Mouse (Mus musculus): ENCODE measurements around the gene Gm11444. TPM values are rescaled to one million over a fixed set of nuclear protein-coding genes. Genes with fewer than 3 reads are reported as not detected.
A peak's percentile ranks its signal among the peaks of the same experiment; 100 is the strongest.

The Gm11444 gene
- polyA plus RNA-seq, 2 experiments: not detected

DNA sequence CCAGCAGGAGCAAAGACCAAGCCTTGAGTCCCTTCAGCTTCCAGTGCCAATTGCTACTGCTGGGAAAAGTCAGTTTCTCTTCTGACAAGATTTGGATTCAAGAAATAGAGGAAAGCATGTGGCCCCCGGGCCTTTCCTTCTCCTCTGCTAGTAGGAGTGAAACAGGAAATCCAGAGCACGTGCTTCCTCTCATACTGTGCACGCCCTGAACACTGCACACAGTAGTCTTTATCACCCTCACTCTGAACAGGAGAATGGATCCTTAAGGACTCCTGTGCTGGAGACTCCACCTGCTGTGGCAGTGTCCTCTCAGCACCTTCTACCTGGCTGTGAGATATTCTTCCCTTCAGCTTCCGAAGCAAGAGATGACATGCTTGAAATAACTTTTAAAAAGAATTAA lies 38.9 kb downstream of the Gm11444 start:
- Histone ChIP-seq H3K36me3 (replicated peaks; ENCODE audit: control insufficient read depth, insufficient read depth, low read depth) (no peaks in the 10 kb centered on the region), H3K4me1 (replicated peaks; ENCODE audit: control insufficient read depth in 2 of 2, insufficient read depth in 2 of 2, low read length in 1 of 2) (peaks cover 0 to 5% of the 10 kb centered on the region in 2 experiments; a peak in 2 of 4 replicates), H3K4me2 (ENCODE audit: low read depth) (no peak overlapping the region), H3K27me3 (ENCODE audit: control insufficient read depth, insufficient read depth, low read length) (no peaks in the 10 kb centered on the region), H3K27ac (no peak overlapping the region), H3K9ac (replicated peaks) (no peak overlapping the region), H3K9me3 (ENCODE audit: control insufficient read depth, low read length) (no peaks in the 10 kb centered on the region), H3K4me3 (ENCODE audit: insufficient read depth in 1 of 2, low read depth in 2 of 2, low read length in 2 of 2) (no peak overlapping the region)
- no peak for TF ChIP-seq EP300 (IDR thresholded peaks at IDR 0.05; ENCODE audit: low read depth)
- no peak for TF ChIP-seq CTCF (IDR thresholded peaks at IDR 0.05; ENCODE audit: low read depth)
- no peak for ATAC-seq (ENCODE audit: insufficient read depth)
- DNase-seq (ENCODE audit: low read depth in 3 of 3, low spot score in 3 of 3): no peak
- WGBS (ENCODE audit: insufficient replicate concordance): 27% methylated on average over 4 of the region's 4 CpGs

DNA sequence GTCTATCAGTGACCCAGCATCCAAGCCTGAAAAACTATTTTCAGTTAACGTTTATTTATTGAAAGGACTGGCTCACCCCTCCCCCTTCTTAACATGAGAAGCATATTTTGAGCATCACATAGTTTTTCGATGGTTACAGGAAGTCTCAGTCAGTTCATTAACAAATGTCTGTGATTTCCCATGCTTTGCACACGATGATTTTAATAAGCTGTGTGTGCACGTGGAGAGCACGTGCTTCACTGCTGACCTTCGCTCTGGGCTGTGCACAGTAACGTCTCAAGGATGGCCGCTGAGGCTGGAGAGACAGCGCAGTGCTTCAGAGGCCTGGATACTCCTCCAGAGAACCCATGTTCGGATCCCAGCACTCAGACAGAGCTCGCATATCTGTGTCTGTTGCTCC lies 42.8 kb downstream of the Gm11444 start:
- Histone ChIP-seq H3K4me3 (ENCODE audit: insufficient read depth in 1 of 2, low read depth in 2 of 2, low read length in 2 of 2) (no peak overlapping the region), H3K27ac (no peak overlapping the region), H3K36me3 (replicated peaks; ENCODE audit: control insufficient read depth, insufficient read depth, low read depth) (no peaks in the 10 kb centered on the region), H3K4me2 (ENCODE audit: low read depth) (no peak overlapping the region), H3K9me3 (ENCODE audit: control insufficient read depth, low read length) (no peaks in the 10 kb centered on the region), H3K27me3 (ENCODE audit: control insufficient read depth, insufficient read depth, low read length) (no peaks in the 10 kb centered on the region), H3K4me1 (replicated peaks; ENCODE audit: control insufficient read depth in 2 of 2, insufficient read depth in 2 of 2, low read length in 1 of 2) (peaks cover 29 to 37% of the 10 kb centered on the region in 2 experiments), H3K9ac (replicated peaks) (no peak overlapping the region)
- DNase-seq (ENCODE audit: low read depth in 3 of 3, low spot score in 3 of 3) (no peak), ATAC-seq (ENCODE audit: insufficient read depth) (no peak)
- 71% methylated on average over 11 of the region's 11 CpGs for WGBS (ENCODE audit: insufficient replicate concordance)
- TF ChIP-seq EP300 (IDR thresholded peaks at IDR 0.05; ENCODE audit: low read depth): no peak
- no peak for TF ChIP-seq CTCF (IDR thresholded peaks at IDR 0.05; ENCODE audit: low read depth)

- H3K4me1 ChIP-seq (replicated peaks; ENCODE audit: control insufficient read depth in 2 of 2, insufficient read depth in 2 of 2, low read length in 1 of 2): peaks cover 37 to 42% of the 10 kb centered on the region in 2 experiments
Measured at GRCm38 (mm10) chr11:85805779-85806178, 44.4 kb downstream of the Gm11444 start.

GRCm38 (mm10) chr11:85804048-85804447 lies 46.1 kb downstream of the Gm11444 start:
- H3K27me3 ChIP-seq (ENCODE audit: control insufficient read depth, insufficient read depth, low read length): no peaks in the 10 kb centered on the region
- DNase-seq (ENCODE audit: low read depth in 3 of 3, low spot score in 3 of 3): peak; percentile 85 to 89 (median 86)
- ATAC-seq (ENCODE audit: insufficient read depth): peak; percentile 92
- peak overlapping the region; percentile 79 for H3K9ac ChIP-seq (replicated peaks)
- peak overlapping the region; percentile 50 to 62 for H3K4me3 ChIP-seq (ENCODE audit: insufficient read depth in 1 of 2, low read depth in 2 of 2, low read length in 2 of 2)
- TF ChIP-seq EP300 (IDR thresholded peaks at IDR 0.05; ENCODE audit: low read depth) (peak; percentile 81), CTCF (IDR thresholded peaks at IDR 0.05; ENCODE audit: low read depth) (peak; percentile 34)
- H3K4me2 ChIP-seq (ENCODE audit: low read depth): peak overlapping the region; percentile 84
- H3K4me1 ChIP-seq (replicated peaks; ENCODE audit: control insufficient read depth in 2 of 2, insufficient read depth in 2 of 2, low read length in 1 of 2): peaks cover 53 to 59% of the 10 kb centered on the region in 2 experiments
- 0 out of 2 replicates have a peak, but pooled peaks cover 2% of the 10 kb centered on the region for H3K36me3 ChIP-seq (replicated peaks; ENCODE audit: control insufficient read depth, insufficient read depth, low read depth)
- 11% methylated on average over 5 of the region's 5 CpGs for WGBS (ENCODE audit: insufficient replicate concordance)
- no peaks in the 10 kb centered on the region for H3K9me3 ChIP-seq (ENCODE audit: control insufficient read depth, low read length)
- peak overlapping the region; percentile 99 for H3K27ac ChIP-seq

More at GRCm38 (mm10) chr11:85805779-85806178, 44.4 kb downstream of the Gm11444 start:
- ATAC-seq (ENCODE audit: insufficient read depth) (no peak), DNase-seq (ENCODE audit: low read depth in 3 of 3, low spot score in 3 of 3) (no peak)
- H3K4me3 ChIP-seq (ENCODE audit: insufficient read depth in 1 of 2, low read depth in 2 of 2, low read length in 2 of 2): no peak overlapping the region
- H3K9me3 ChIP-seq (ENCODE audit: control insufficient read depth, low read length): no peaks in the 10 kb centered on the region
- no peak overlapping the region; the same call in 1 of the 2 replicates for H3K27ac ChIP-seq
- 0 out of 2 replicates have a peak, but pooled peaks cover 2% of the 10 kb centered on the region for H3K36me3 ChIP-seq (replicated peaks; ENCODE audit: control insufficient read depth, insufficient read depth, low read depth)
- no peak overlapping the region for H3K9ac ChIP-seq (replicated peaks)
- H3K27me3 ChIP-seq (ENCODE audit: control insufficient read depth, insufficient read depth, low read length): no peaks in the 10 kb centered on the region
- TF ChIP-seq EP300 (IDR thresholded peaks at IDR 0.05; ENCODE audit: low read depth) (no peak), CTCF (IDR thresholded peaks at IDR 0.05; ENCODE audit: low read depth) (no peak)
- no peak overlapping the region for H3K4me2 ChIP-seq (ENCODE audit: low read depth)
- 76% methylated on average over 1 of the region's 1 CpGs for WGBS (ENCODE audit: insufficient replicate concordance)

- TF ChIP-seq EP300 (IDR thresholded peaks at IDR 0.05; ENCODE audit: low read depth) (no peak), CTCF (IDR thresholded peaks at IDR 0.05; ENCODE audit: low read depth) (no peak)
- Histone ChIP-seq H3K9ac (replicated peaks) (peak overlapping the region; percentile 38), H3K27ac (peak overlapping the region; percentile 77), H3K4me2 (ENCODE audit: low read depth) (peak overlapping the region; percentile 60), H3K4me3 (ENCODE audit: insufficient read depth in 1 of 2, low read depth in 2 of 2, low read length in 2 of 2) (peak overlapping the region in 1 of 2 experiments; percentile 24; a peak in 2 of 4 replicates), H3K4me1 (replicated peaks; ENCODE audit: control insufficient read depth in 2 of 2, insufficient read depth in 2 of 2, low read length in 1 of 2) (peaks cover 57 to 64% of the 10 kb centered on the region in 2 experiments), H3K36me3 (replicated peaks; ENCODE audit: control insufficient read depth, insufficient read depth, low read depth) (0 out of 2 replicates have a peak, but pooled peaks cover 2% of the 10 kb centered on the region), H3K9me3 (ENCODE audit: control insufficient read depth, low read length) (no peaks in the 10 kb centered on the region), H3K27me3 (ENCODE audit: control insufficient read depth, insufficient read depth, low read length) (no peaks in the 10 kb centered on the region)
- DNase-seq (ENCODE audit: low read depth in 3 of 3, low spot score in 3 of 3) (no peak), ATAC-seq (ENCODE audit: insufficient read depth) (no peak)
- 78% methylated on average over 11 of the region's 11 CpGs for WGBS (ENCODE audit: insufficient replicate concordance)
Measured at GRCm38 (mm10) chr11:85800380-85800779, 49.8 kb downstream of the Gm11444 start.
